Mouse (Mus musculus): Measurements from ENCODE around the gene Piga. TPM values are rescaled to one million over a fixed set of nuclear protein-coding genes. Genes with fewer than 3 reads are reported as not detected.

Piga gene
- 11.3 and 13.7 TPM in 2 replicates for polyA plus RNA-seq (2011; ENCODE audit: insufficient read length, low read depth, missing spikeins)

- Histone ChIP-seq H3K27ac (ENCODE audit: insufficient read depth, low read length) (no peak within 1 kb of the TSS), H3K4me1 (ENCODE audit: control insufficient read depth, insufficient read depth, low read length) (no peaks in the 10 kb centered on the region), H3K4me3 (ENCODE audit: insufficient read depth, low read length) (peak within 1 kb of the TSS; percentile 94)
- TF ChIP-seq CTCF (IDR thresholded peaks at IDR 0.05; ENCODE audit: borderline replicate concordance, insufficient read depth, low read length) (no peak), POLR2A (IDR thresholded peaks at IDR 0.05; ENCODE audit: low read depth, low read length) (peak; percentile 84)
Observed at GRCm38 (mm10) chrX:164419471-164419939, at the start of gene Piga. Piga (plus strand) TSS chrX:164419787.

- Histone ChIP-seq H3K4me3 (ENCODE audit: insufficient read depth, low read length) (no peak overlapping the region), H3K4me1 (ENCODE audit: control insufficient read depth, insufficient read depth, low read length) (peaks cover 3% of the 10 kb centered on the region; the same call in 1 of the 2 replicates), H3K27ac (ENCODE audit: insufficient read depth, low read length) (no peak overlapping the region)
- TF ChIP-seq CTCF (IDR thresholded peaks at IDR 0.05; ENCODE audit: borderline replicate concordance, insufficient read depth, low read length) (no peak), POLR2A (IDR thresholded peaks at IDR 0.05; ENCODE audit: low read depth, low read length) (no peak)
Observed at GRCm38 (mm10) chrX:164370576-164370975, 49.0 kb upstream of the Piga start.

- TF ChIP-seq POLR2A (IDR thresholded peaks at IDR 0.05; ENCODE audit: low read depth, low read length) = no peak
- TF ChIP-seq CTCF (IDR thresholded peaks at IDR 0.05; ENCODE audit: borderline replicate concordance, insufficient read depth, low read length) = no peak
- Histone ChIP-seq H3K4me3 (ENCODE audit: insufficient read depth, low read length) (peak within 1 kb of the TSS; percentile 34), H3K4me1 (ENCODE audit: control insufficient read depth, insufficient read depth, low read length) (peaks cover 3% of the 10 kb centered on the region; the same call in 1 of the 2 replicates), H3K27ac (ENCODE audit: insufficient read depth, low read length) (peak within 1 kb of the TSS; percentile 99)
Observed at GRCm38 (mm10) chrX:164373081-164373480, 46.5 kb upstream of the Piga start, which contains the start of gene Vegfd. Vegfd (plus strand) TSS chrX:164373378.

- peaks cover 9% of the 10 kb centered on the region; the same call in 1 of the 2 replicates for H3K4me1 ChIP-seq (ENCODE audit: control insufficient read depth, insufficient read depth, low read length)
- TF ChIP-seq CTCF (IDR thresholded peaks at IDR 0.05; ENCODE audit: borderline replicate concordance, insufficient read depth, low read length) (no peak), POLR2A (IDR thresholded peaks at IDR 0.05; ENCODE audit: low read depth, low read length) (no peak)
- H3K27ac ChIP-seq (ENCODE audit: insufficient read depth, low read length) = peak overlapping the region; percentile 99
- H3K4me3 ChIP-seq (ENCODE audit: insufficient read depth, low read length) = peak overlapping the region; percentile 16
Observed at GRCm38 (mm10) chrX:164374586-164374985, 45.0 kb upstream of the Piga start.

- H3K4me1 ChIP-seq (ENCODE audit: control insufficient read depth, insufficient read depth, low read length) = peaks cover 11% of the 10 kb centered on the region
- H3K4me3 ChIP-seq (ENCODE audit: insufficient read depth, low read length) = no peak overlapping the region
- TF ChIP-seq CTCF (IDR thresholded peaks at IDR 0.05; ENCODE audit: borderline replicate concordance, insufficient read depth, low read length) (no peak), POLR2A (IDR thresholded peaks at IDR 0.05; ENCODE audit: low read depth, low read length) (no peak)
- peak overlapping the region; percentile 98 for H3K27ac ChIP-seq (ENCODE audit: insufficient read depth, low read length)
Observed at GRCm38 (mm10) chrX:164379721-164380120, 39.9 kb upstream of the Piga start.

GRCm38 (mm10) chrX:164381618-164382408, 37.8 kb upstream of the Piga start:
- Histone ChIP-seq H3K4me3 (ENCODE audit: insufficient read depth, low read length) (peak overlapping the region; percentile 7; the same call in 1 of the 2 replicates), H3K27ac (ENCODE audit: insufficient read depth, low read length) (peak overlapping the region; percentile 98), H3K4me1 (ENCODE audit: control insufficient read depth, insufficient read depth, low read length) (peaks cover 9% of the 10 kb centered on the region)
- TF ChIP-seq POLR2A (IDR thresholded peaks at IDR 0.05; ENCODE audit: low read depth, low read length) (no peak; the same call in 1 of the 2 replicates), CTCF (IDR thresholded peaks at IDR 0.05; ENCODE audit: borderline replicate concordance, insufficient read depth, low read length) (no peak)

- no peak for TF ChIP-seq POLR2A (IDR thresholded peaks at IDR 0.05; ENCODE audit: low read depth, low read length)
- TF ChIP-seq CTCF (IDR thresholded peaks at IDR 0.05; ENCODE audit: borderline replicate concordance, insufficient read depth, low read length) = no peak
Observed at GRCm38 (mm10) chrX:164394091-164394490, 25.5 kb upstream of the Piga start.

GRCm38 (mm10) chrX:164398456-164398855, 21.1 kb upstream of the Piga start:
- H3K4me3 ChIP-seq (ENCODE audit: insufficient read depth, low read length) = no peak overlapping the region
- H3K27ac ChIP-seq (ENCODE audit: insufficient read depth, low read length) = no peak overlapping the region
- no peaks in the 10 kb centered on the region; the same call in 1 of the 2 replicates for H3K4me1 ChIP-seq (ENCODE audit: control insufficient read depth, insufficient read depth, low read length)
- TF ChIP-seq POLR2A (IDR thresholded peaks at IDR 0.05; ENCODE audit: low read depth, low read length) = no peak
- no peak for TF ChIP-seq CTCF (IDR thresholded peaks at IDR 0.05; ENCODE audit: borderline replicate concordance, insufficient read depth, low read length)

More at GRCm38 (mm10) chrX:164394091-164394490, 25.5 kb upstream of the Piga start:
- Histone ChIP-seq H3K4me1 (ENCODE audit: control insufficient read depth, insufficient read depth, low read length) (no peaks in the 10 kb centered on the region; the same call in 1 of the 2 replicates), H3K27ac (ENCODE audit: insufficient read depth, low read length) (peak overlapping the region; percentile 81), H3K4me3 (ENCODE audit: insufficient read depth, low read length) (no peak overlapping the region)

- Histone ChIP-seq H3K27ac (ENCODE audit: insufficient read depth, low read length) (no peak overlapping the region), H3K4me1 (ENCODE audit: control insufficient read depth, insufficient read depth, low read length) (no peaks in the 10 kb centered on the region), H3K4me3 (ENCODE audit: insufficient read depth, low read length) (no peak overlapping the region)
- TF ChIP-seq POLR2A (IDR thresholded peaks at IDR 0.05; ENCODE audit: low read depth, low read length) = no peak
- no peak for TF ChIP-seq CTCF (IDR thresholded peaks at IDR 0.05; ENCODE audit: borderline replicate concordance, insufficient read depth, low read length)
Observed at GRCm38 (mm10) chrX:164405080-164405649, 14.4 kb upstream of the Piga start.
